Mouse (Mus musculus) adrenal gland, postnatal 14 days (tissue): ENCODE measurements around the gene Acap1. TPM values are rescaled to one million over a fixed set of nuclear protein-coding genes. Genes with fewer than 3 reads are reported as not detected.
"Not testable (repeated sequence)": the region's sequence is repeated elsewhere in the genome, so short reads cannot be mapped to it uniquely, and the experiment has no call there.

ENCODE experiments used
- DNase-seq: peaks from one replicate; pipeline ENCODE4 v3.0.0; 2021; ENCODE audit warnings: mixed read lengths
- total RNA-seq: library from RNA; stranded (reverse); gene quantifications from 2 replicates; pipeline ENCODE4 v1.2.3, GENCODE M21; 2021

The Acap1 gene
- total RNA-seq, 1 experiment from 2014 or later = 2.1 TPM

- no peak for DNase-seq
Measured at GRCm38 (mm10) chr11:69872451-69872850, 22.9 kb downstream of the Acap1 start.

GRCm38 (mm10) chr11:69871822-69872221 is 23.5 kb downstream of the Acap1 start:
- no peak for DNase-seq

GRCm38 (mm10) chr11:69870289-69871069 is 24.9 kb downstream of the Acap1 start:
- DNase-seq = no peak

GRCm38 (mm10) chr11:69867335-69867734 is 28.0 kb downstream of the Acap1 start:
- no peak for DNase-seq

DNA sequence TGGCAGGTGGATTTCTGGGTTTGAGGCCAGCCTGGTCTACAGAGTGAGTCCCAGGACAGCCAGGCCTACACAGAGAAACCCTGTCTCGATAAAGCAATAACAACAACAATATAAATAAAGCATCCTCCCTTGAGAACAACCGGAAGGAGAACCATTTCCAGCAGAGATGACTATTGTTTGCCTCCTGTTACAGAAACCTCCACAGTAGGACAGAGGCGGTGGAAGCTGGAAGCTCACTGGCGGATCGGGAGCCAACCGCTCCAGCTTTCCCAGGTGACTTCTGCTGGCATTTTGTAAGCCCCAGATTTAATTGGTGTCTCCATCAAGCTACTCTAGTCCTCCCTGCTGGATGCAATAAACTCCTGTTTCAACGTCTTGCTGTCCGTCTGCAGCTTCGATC is 29.8 kb downstream of the Acap1 start:
- DNase-seq = no peak

- no peak for DNase-seq
Measured at GRCm38 (mm10) chr11:69864138-69864860, 31.0 kb downstream of the Acap1 start.

- not testable (repeated sequence) for DNase-seq
Measured at GRCm38 (mm10) chr11:69863729-69864128, 31.6 kb downstream of the Acap1 start.

- no peak for DNase-seq
Measured at GRCm38 (mm10) chr11:69858113-69858998, 37.0 kb downstream of the Acap1 start, which contains the start of gene Tnk1. Gene Tnk1 (minus strand): TSS chr11:69858730.

GRCm38 (mm10) chr11:69855347-69855746 is 40.0 kb downstream of the Acap1 start:
- peak; percentile 73 for DNase-seq

DNA sequence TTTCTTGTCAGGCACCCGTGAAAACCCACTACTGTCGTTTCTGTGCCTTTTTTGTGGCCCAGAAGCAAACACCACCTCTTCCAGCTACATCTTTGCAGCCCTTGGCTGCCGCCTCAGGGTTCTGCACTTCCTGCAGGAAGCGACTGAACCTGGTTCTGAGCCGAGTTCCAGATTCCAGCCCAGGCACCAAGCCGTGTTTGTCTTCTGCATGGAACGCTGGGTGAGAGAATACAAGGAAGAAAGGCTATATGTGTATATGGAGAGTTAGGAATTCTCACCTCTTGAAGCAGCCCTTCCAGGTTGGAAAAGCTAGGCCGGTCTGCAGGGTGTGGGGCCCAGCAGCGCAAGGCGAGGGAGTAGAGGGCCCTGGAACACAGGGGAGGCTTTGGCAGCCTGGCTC is 40.7 kb downstream of the Acap1 start:
- DNase-seq = no peak

DNA sequence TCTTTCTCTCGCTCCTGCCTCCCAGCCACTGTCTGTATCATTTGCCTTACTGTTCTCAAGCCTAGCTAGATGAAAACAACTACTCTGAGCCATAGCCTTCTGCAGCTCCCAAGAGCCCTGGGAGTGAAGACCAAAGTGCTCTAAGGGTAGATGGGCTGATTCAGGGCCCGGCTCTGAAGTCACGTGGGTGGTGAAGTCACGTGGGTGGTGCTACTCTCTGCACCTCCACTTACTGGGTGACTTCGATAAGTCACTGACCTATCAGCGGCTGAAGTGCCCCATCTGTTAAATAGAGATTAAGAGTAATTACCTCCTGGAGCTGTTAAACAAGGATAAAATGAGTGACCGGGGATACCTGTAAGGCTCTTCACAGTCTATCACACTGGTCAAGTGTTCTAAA is 41.3 kb downstream of the Acap1 start:
- DNase-seq = no peak

DNA sequence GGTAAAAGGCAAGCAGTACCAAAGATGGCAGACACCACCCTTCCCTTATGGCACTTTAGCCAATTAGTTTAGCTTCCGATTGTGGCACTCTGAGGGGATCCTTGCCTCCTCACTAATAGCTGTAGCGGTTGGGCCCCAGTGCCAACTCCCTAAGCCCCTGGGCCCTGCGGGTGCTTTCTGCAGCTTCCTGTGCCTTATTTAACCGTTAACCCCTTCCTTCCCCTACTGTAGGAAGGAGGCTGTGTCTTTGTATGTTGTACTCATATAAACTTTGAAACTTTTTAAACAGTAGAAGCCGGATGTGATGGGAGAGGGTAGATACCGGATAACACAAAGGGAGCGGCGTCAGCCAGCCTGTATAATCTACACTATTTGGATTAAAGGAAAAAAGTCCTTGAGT is 44.6 kb downstream of the Acap1 start:
- no peak for DNase-seq

GRCm38 (mm10) chr11:69849884-69850283 is 45.5 kb downstream of the Acap1 start:
- no peak for DNase-seq

GRCm38 (mm10) chr11:69849128-69849527 is 46.2 kb downstream of the Acap1 start:
- DNase-seq = no peak

DNA sequence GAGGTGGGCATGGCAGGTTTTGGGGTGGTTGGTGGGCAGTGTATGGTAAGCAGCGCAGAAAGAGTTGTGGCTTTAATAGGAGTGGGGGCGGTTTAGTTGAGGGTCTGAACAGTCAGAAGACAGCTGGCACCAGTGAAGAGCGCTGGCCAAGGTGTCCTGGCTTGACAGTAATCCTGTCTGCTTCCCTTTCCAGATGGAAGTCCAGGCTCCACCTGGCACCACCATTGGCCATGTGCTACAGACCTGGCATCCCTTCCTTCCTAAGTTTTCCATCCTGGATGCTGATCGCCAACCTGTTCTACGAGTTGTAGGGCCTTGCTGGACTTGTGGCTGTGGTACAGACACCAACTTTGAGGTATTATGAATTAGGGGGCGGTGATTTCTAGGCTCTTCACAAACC is 47.3 kb downstream of the Acap1 start:
- DNase-seq = no peak

- no peak for DNase-seq
Measured at GRCm38 (mm10) chr11:69846738-69847688, 48.3 kb downstream of the Acap1 start.

DNA sequence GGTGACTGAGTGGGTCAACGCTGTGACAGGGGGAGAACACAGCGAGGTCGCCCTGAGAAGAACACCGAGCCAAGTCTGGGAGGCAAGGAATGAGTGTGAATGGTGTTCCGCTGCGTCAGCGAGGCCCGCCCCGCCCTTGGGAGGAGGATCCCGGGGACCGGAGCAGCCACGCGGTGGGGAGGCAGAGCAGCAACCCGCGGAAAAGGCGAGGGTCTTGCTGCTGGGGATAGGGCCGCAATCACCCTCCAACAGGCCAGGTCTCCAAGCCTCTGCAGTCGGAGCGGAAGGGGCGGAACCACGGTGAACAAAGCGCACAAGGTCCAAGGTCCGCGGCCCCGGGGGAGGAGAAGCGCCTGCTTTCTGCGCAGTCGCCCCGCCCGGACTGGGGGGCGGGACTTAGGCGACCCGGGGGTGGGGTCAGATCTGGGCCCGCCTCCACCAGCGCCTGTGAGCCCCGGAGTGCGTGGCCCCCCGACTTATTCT is 49.1 kb downstream of the Acap1 start, which contains the start of gene Plscr3:
TSS of gene Plscr3 (plus strand) at position 179 of the 483 bp plus-strand sequence.
- DNase-seq = peak; percentile 96

DNA sequence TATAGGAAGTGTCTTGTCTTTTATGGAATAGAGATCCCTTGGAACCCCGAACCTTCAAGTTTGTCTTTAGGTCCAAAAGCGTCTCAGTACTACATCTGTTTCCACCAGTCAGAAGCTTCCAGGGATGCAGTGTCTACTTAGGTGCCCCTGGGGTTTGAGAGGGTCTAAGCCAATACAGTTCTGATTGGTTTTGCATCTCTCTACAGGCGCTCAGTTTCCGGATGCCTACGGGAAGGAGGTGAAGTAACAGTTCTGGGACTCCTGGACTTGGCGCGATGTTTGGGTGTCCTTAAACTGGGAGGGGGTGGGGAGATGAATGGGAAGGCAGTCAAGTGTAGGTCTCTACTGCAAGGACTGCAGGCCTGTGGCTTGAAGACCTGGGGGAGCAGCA is 56.6 kb downstream of the Acap1 start:
- DNase-seq = peak; percentile 38

GRCm38 (mm10) chr11:69837952-69838713 is 57.2 kb downstream of the Acap1 start, which contains the start of gene Tmem256:
Gene Tmem256 (plus strand): TSS chr11:69838514.
- DNase-seq = peak; percentile 96

DNA sequence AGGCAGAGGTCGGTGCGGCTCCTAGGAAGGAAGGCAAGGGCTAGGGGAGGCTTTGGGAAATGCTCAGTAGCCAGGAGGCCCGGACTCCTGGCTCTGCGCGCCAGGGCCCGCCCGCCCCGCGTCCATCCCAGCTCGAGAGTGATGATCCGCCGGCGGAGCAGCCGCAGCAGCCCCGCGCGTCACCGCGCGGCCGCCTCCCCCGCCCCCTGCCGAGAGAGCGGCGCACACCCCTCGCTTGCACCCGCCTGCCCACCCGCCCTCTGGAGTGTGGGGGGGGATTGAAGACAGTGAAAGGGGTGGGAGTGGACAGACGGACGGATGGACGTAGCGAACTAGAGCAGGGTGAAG is 57.8 kb downstream of the Acap1 start, which contains the start of gene Nlgn2:
TSS of gene Nlgn2 (minus strand) at position 181 of the 348 bp plus-strand sequence.
- peak; percentile 86 for DNase-seq
